Mouse (Mus musculus): ENCODE results near the gene Ankrd45.

- TF ChIP-seq CTCF (IDR thresholded peaks at IDR 0.05; ENCODE audit: low read depth, low read length) (no peak), POLR2A (IDR thresholded peaks at IDR 0.05; ENCODE audit: borderline replicate concordance, low read depth, low read length) (no peak)
These were observed 3.0 kb upstream of the Ankrd45 start for GRCm38 (mm10) chr1:161139496-161139895.
